Mouse (Mus musculus): ENCODE data around the gene Gm8159. TPM values are rescaled to one million over a fixed set of nuclear protein-coding genes. Genes with fewer than 3 reads are reported as not detected.

Gm8159 gene
- not detected for polyA plus RNA-seq (2017; shearing (Covaris generic))

DNA sequence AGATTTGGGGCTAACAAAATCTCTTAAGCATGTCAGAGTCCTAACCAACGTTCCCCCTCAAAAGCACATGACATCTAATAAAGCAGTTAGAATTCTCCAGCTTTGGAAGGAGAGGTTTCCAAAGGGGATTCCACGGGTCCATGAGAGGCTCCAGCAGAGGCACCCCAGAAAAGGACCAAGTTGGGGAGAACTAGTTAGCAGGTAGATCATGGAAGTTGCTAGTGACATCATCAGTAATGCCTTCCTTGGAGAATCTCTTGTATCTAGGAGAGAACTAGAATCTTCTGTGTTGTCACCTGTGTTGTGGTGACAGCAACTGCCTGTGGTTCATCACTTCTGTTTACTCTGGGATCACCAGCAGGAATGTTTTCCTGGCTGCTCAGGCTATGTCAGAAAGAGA, at the start of gene Gm8159:
TSS of gene Gm8159 (plus strand) at position 301 of the 400 bp plus-strand sequence.

DNA sequence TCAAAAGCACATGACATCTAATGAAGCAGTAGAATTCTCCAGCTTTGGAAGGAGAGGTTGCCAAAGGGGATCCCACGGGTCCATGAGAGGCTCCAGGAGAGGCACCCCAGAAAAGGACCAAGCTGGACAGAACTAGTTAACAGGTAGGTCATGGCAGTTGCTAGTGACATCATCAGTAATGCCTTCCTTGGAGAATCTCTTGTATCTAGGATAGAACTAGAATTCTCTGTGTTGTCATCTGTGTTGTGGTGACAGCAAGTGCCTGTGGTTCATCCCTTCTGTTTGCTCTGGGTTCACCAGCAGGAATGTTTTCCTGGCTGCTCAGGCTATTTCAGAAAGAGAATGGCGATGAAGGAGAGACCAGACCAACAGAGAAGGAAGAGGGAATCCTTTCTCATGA, 31.7 kb downstream of the Gm8159 start, which contains the start of gene Gm3239:
TSS of gene Gm3239 (plus strand) at position 301 of the 400 bp plus-strand sequence.

Other genes with a start within 250 kb of the Gm8159 start
- gene Gm3159, start 234.8 kb upstream of the Gm8159 start, polyA plus RNA-seq (2017; shearing (Covaris generic)): not detected
- gene Gm3164, start 216.9 kb upstream of the Gm8159 start, polyA plus RNA-seq (2017; shearing (Covaris generic)): not detected
- gene Gm3173, start 201.4 kb upstream of the Gm8159 start, polyA plus RNA-seq (2017; shearing (Covaris generic)): not detected
- not detected for gene Gm3182, start 150.6 kb upstream of the Gm8159 start, polyA plus RNA-seq (2017; shearing (Covaris generic))
- gene Gm3047, start 76.9 kb upstream of the Gm8159 start, polyA plus RNA-seq (2017; shearing (Covaris generic)): not detected
- gene Gm3239, start 31.8 kb downstream of the Gm8159 start, polyA plus RNA-seq (2017; shearing (Covaris generic)): not detected
- gene Gm7876, start 76.9 kb downstream of the Gm8159 start, polyA plus RNA-seq (2017; shearing (Covaris generic)): not detected
- not detected for gene Gm3252, start 94.4 kb downstream of the Gm8159 start, polyA plus RNA-seq (2017; shearing (Covaris generic))
- not detected for gene Gm9602, start 144.0 kb downstream of the Gm8159 start, polyA plus RNA-seq (2017; shearing (Covaris generic))
- not detected for gene Gm3269, start 205.8 kb downstream of the Gm8159 start, polyA plus RNA-seq (2017; shearing (Covaris generic))
- gene Gm3264, start 223.2 kb downstream of the Gm8159 start, polyA plus RNA-seq (2017; shearing (Covaris generic)): not detected